Mouse (Mus musculus) G1E (cell line): ENCODE results near the gene Snrnp70.

Source experiments
- CTCF ChIP-seq: IDR thresholded peaks from 2 replicates; pipeline ENCODE4 v1.5.1; 2012; ENCODE audit warnings: low read depth, low read length, inconsistent platforms, mixed read lengths
- GATA1 ChIP-seq: IDR thresholded peaks from 2 replicates; pipeline ENCODE4 v1.6.1; 2012; ENCODE audit warnings: borderline replicate concordance, low read length, inconsistent platforms, mixed read lengths
- GATA2 ChIP-seq: IDR thresholded peaks from 2 replicates; pipeline ENCODE4 v1.6.1; 2012; ENCODE audit warnings: low read depth, low read length, inconsistent platforms, borderline replicate concordance

DNA sequence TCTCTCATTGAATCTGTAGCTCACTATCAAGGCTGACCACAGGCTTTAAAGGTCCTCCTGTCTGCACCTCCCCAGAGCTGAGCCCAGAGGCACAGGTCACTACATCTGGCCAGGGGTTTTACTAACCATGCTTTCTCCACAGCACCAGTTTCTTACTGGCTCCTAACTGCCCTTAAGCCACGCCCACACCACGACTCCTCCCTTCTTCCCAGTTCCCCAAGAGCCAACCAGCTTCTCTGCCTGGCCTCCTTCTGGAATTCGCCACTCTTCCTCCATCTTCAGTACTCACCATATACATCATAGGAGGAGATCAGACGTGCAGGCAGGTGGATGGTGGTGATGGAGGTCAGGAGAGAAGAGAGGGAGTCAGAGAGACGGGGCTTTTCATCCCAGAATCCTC, 42.5 kb downstream of the Snrnp70 start:
- TF ChIP-seq CTCF: no peak
- TF ChIP-seq GATA1: no peak
- TF ChIP-seq GATA2: no peak
